Mouse (Mus musculus): Measurements from ENCODE around the gene Bloc1s4.

DNA sequence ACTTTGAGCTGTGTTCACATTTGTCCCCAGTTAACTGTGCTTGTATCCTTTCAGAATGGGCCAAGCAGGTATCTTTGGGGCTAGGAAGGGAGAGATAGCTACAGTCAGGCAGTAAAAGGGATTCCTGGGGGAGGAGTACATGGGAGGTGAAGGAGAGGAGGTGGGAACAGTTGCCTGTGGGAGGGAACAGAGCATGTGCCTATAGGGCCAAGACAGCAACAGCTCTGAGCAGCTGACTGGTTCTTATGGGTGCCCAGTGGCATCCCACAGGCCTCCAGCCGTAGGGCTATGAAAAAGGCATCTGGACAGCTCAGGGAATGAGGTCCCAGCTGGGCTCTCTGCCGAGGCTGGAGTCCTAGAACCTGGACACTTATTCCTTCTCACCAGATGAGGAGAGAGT, 31.6 kb downstream of the Bloc1s4 start:
- TF ChIP-seq CTCF (IDR thresholded peaks at IDR 0.05), result no peak
- no peak for TF ChIP-seq EP300 (IDR thresholded peaks at IDR 0.05; ENCODE audit: insufficient read depth, low read depth, low read length)
- no peak for TF ChIP-seq POLR2A (IDR thresholded peaks at IDR 0.05; ENCODE audit: insufficient read depth, low read depth, low read length)

Measured in heart, adult 2 months (tissue).